Mouse (Mus musculus) urinary bladder, postnatal 25 days (tissue): ENCODE results near the gene Spns3.
"Not testable (repeated sequence)": the region's sequence is repeated elsewhere in the genome, so short reads cannot be mapped to it uniquely, and the experiment has no call there.

ENCODE experiments used
- DNase-seq: peaks from one replicate; pipeline ENCODE4 v3.0.0; 2022; ENCODE audit warnings: low spot score

The Spns3 gene

GRCm38 (mm10) chr11:72558155-72558554, 7.8 kb upstream of the Spns3 start:
- DNase-seq, result no peak

- DNase-seq, result no peak
Measured at GRCm38 (mm10) chr11:72556953-72557352, 6.6 kb upstream of the Spns3 start.

- DNase-seq, result no peak
Measured at GRCm38 (mm10) chr11:72556470-72556869, 6.2 kb upstream of the Spns3 start.

- DNase-seq, result no peak
Measured at GRCm38 (mm10) chr11:72551531-72552105, 1.3 kb upstream of the Spns3 start.

- no peak for DNase-seq
Measured at GRCm38 (mm10) chr11:72547181-72547580, 3.1 kb downstream of the Spns3 start.

GRCm38 (mm10) chr11:72544716-72545115, 5.6 kb downstream of the Spns3 start:
- DNase-seq, result no peak

GRCm38 (mm10) chr11:72543692-72544091, 6.6 kb downstream of the Spns3 start:
- not testable (repeated sequence) for DNase-seq

GRCm38 (mm10) chr11:72542586-72542985, 7.7 kb downstream of the Spns3 start:
- no peak for DNase-seq

GRCm38 (mm10) chr11:72541928-72542327, 8.4 kb downstream of the Spns3 start:
- DNase-seq, result no peak

GRCm38 (mm10) chr11:72540437-72540836, 9.9 kb downstream of the Spns3 start:
- no peak for DNase-seq

GRCm38 (mm10) chr11:72538811-72539210, 11.5 kb downstream of the Spns3 start:
- no peak for DNase-seq

GRCm38 (mm10) chr11:72538037-72538755, 12.1 kb downstream of the Spns3 start:
- no peak for DNase-seq

GRCm38 (mm10) chr11:72537503-72537902, 12.8 kb downstream of the Spns3 start:
- DNase-seq, result no peak

- DNase-seq, result no peak
Measured at GRCm38 (mm10) chr11:72535519-72535918, 14.8 kb downstream of the Spns3 start.

- DNase-seq, result no peak
Measured at GRCm38 (mm10) chr11:72532890-72533289, 17.4 kb downstream of the Spns3 start.

- DNase-seq, result no peak
Measured at GRCm38 (mm10) chr11:72531632-72532031, 18.7 kb downstream of the Spns3 start.

GRCm38 (mm10) chr11:72531144-72531543, 19.2 kb downstream of the Spns3 start:
- no peak for DNase-seq

- DNase-seq, result no peak
Measured at GRCm38 (mm10) chr11:72526190-72526589, 24.1 kb downstream of the Spns3 start.

GRCm38 (mm10) chr11:72523711-72524110, 26.6 kb downstream of the Spns3 start:
- no peak for DNase-seq

GRCm38 (mm10) chr11:72522616-72523041, 27.7 kb downstream of the Spns3 start:
- DNase-seq, result no peak

GRCm38 (mm10) chr11:72521598-72522541, 28.4 kb downstream of the Spns3 start:
- DNase-seq, result no peak

- DNase-seq, result no peak
Measured at GRCm38 (mm10) chr11:72519895-72520294, 30.4 kb downstream of the Spns3 start.

- DNase-seq, result no peak
Measured at GRCm38 (mm10) chr11:72519189-72519588, 31.1 kb downstream of the Spns3 start.
